Mouse (Mus musculus) retina, postnatal 1 day (tissue): Measurements from ENCODE around the gene Kifap3.
"Not testable (repeated sequence)": the region's sequence is repeated elsewhere in the genome, so short reads cannot be mapped to it uniquely, and the experiment has no call there.

Source experiments
- DNase-seq: peaks from one replicate; pipeline ENCODE4 v3.0.0-alpha.2; 2012

The Kifap3 gene

DNA sequence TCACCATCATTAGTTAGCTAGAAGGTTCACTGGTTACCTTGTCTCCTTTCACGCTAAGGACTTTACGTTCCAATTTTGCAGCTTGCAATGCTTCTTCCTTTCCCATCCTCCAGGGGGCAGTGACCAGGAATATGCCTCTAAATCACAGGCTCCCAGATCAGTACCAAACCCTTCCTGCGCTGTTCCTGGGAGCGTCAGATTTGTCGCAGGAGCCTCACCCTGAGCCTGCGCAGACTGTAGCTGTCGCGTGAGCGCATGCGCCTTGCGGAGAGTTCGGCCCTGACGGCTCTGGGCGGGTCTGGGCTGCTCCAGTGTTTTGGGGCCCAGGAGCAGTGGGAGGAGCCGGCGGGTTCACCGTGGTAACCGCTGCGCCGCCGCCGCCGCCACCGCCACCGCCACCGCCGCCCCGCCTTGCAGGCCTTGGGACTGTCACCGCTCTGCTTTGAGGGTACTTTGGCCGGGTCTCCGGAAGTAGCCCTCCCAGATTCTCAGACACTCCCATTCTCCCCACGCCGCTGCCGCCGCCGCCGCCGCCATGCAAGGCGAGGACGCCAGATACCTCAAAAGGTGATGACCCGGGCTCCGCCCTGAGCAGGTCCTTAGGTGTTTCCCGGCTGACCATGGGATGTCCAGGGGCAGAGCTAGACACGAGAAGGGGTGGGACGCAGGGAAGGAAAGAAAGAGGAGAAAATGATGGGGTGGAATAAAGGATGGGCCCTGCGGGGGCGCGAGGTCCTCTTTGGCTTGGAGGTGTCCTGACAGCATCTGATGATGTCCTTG is at the start of gene Kifap3:
Gene Kifap3 (plus strand): TSS at position 248 of the 780 bp plus-strand sequence.
- DNase-seq = peak; percentile 99

DNA sequence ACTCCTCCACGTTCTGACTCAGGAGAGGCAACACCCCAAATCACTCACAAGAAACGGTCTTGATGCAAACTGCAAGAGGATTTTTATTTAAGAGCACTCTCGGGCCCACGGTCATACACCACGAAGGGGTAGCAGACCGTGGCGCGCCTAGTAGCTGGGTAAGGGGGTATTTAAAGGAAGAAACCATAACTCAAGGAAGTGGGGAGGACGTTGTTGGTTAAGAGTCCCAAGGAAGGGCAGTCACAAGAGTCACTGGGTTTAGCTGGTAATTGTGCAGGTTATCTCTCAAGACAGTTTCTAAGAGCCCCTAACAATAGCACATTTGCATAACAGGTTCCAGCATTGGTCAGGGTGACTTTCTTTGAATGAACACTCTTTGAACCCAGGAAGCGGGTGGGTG is 48.2 kb upstream of the Kifap3 start:
- not testable (repeated sequence) for DNase-seq

DNA sequence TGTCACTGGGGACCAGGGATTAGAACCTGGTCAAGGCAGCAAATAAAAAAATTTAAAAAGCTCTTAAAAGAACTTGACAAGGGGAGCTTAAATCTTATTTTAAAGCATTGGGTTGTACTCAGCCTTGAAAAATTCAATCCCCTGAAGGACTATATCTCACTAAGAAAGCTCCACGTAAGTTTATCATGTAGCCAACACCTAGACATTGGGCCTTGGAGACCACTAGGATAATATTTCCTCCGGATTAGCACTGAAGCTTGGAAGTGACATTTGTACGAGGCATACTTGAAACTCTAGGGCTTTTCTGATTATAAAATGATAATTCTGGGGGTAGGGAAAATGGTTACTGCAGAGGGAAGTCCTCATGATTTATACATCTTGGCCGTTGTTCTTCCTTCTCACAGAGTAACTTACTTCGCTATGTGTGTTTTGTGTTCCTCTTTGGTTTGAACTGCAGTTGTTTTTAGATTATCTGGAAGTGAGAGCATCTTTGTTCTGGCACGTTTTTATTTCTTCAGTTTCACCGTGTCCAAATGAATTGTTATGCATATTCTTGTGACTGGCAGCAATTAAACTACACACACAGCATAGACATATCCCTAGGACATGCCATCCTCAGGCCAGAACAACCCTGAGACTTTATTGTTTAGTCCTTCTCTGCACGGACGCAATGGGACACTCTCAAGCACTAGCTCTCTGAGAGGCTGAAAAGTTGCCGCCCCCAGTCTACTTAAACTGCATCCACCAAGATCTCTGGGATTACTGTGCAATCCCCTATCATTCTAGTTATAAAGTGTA is 42.7 kb upstream of the Kifap3 start:
- no peak for DNase-seq

DNA sequence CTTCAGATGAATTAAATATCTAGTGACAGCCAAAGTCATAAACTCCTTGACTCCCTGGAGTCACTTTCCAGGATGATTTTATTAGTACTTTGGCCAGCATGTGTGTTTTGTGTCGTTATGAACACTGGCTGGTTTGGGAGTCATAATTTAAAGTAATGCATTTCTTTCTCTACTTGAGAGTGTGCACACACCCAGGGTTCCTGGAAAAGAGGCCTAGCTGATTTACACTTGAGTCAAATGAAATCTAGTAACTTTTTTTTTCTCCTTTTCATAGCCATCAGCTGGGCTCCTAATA is 42.2 kb upstream of the Kifap3 start:
- DNase-seq = no peak

DNA sequence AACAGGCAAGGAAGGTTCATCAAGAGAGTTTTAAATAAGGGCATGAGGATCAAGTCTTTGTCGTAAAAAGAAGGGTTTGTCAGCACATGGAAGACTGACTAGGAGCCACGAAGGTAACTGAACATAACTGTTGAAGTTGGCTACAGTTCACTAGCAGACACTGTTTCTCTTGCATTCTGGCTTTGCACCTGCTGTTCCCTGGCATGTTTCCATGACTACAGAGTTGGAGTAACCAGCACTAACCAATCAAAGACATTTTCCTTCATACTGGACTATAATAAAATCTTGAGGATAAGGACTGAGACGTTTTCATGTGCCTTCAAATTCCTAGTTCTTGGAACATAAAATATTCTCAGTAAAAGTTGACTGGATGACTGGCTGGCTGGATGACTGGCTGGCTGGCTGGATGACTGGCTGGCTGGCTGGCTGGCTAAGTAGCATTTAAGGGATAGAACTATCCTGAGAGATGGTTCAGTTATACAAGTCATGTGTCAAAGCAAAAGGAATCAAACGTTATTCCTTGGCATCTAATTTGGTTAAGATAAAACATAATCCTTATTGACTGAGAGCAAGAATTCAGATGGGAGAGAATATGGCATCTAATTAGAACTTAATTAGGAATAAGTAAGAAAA is 27.9 kb upstream of the Kifap3 start:
- DNase-seq = no peak

DNA sequence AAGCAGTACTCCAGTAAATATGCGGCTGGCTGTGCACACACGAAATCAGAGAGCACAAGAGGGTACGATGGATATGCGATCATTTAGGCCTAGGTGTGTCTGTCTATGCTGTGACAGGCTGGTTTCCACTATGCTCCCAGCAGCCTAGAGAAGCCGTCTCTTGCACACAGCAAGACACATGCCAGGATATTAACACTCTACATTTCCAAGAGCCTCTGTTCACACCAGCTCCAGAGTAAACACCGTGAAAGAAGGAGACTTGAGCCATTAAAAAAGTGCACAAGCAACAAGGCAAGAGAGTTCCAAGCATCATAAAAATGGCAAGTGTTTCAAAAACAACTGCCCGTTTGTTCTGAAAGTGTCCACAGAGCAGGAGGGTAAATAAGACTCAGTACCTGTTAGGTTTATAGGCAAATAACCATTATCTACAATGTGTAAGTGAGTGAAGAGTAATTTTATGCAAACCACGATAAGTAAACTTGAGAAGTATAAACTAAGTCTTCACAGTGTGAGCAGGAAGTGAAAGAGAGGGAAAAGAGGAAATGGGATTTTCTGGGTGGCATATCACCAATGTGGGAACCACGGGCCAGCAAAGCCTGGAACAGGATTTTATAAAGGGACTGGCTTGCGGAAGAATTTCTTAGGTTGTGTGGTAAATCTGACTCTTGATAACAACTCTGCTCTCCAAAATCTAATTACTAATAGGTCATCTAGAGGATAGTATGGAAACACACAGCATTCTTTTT is 21.7 kb upstream of the Kifap3 start:
- DNase-seq = no peak

DNA sequence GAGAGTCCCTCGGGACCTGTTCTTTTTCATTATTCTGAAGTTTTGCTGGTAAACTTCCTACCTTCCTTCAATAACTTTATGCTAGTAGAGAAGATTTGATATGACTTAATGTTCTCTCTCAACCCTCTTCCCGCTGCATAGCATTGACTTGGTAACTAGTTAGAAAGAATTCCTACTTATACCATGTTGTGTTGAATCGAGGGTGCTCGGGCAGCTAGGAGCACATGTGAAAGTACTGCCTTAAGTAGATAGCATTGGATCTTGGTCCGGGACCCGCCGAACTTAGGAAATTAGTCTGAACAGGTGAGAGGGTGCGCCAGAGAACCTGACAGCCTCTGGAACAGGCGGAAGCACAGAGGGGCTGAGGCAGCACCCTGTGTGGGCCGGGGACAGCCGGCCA is 4.2 kb downstream of the Kifap3 start:
- DNase-seq = not testable (repeated sequence)

DNA sequence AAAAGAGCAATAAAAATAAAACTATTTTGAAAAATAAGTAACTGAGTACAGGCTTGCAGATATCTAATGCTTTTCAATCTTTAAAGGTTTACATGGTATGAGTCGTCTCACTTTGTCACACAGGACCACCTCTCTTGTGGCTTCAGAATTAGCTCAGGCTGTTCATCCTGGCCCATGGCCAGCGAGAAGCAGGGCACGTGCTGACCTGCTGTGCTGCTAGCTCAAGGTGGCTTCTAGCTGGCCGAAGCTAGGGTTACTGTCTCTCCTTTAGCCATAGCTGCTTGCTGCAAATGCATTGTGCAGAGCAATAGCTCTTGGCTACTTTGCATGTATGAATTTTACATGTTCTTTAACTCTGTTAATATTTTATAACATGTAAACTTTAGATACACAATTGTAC is 42.0 kb downstream of the Kifap3 start:
- DNase-seq = no peak

DNA sequence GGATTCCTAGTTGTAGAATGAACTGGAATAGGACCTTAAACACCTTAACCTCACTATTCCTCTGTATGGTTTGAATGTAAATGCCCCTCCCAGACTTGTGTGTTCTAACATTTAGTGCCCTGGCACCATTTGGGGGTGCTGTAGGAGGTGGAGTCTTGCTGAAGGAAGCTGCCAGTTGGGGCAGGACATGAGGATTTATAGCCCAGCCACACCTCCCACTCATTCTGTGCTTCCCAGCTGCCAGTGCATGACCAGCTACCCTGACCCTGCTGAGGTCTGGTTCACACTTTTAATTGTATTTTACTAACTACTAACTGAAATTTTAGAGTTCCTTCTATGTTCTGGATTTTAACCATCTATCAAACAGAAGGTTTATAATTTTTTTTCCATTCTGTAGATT is 50.1 kb downstream of the Kifap3 start:
- DNase-seq = no peak

DNA sequence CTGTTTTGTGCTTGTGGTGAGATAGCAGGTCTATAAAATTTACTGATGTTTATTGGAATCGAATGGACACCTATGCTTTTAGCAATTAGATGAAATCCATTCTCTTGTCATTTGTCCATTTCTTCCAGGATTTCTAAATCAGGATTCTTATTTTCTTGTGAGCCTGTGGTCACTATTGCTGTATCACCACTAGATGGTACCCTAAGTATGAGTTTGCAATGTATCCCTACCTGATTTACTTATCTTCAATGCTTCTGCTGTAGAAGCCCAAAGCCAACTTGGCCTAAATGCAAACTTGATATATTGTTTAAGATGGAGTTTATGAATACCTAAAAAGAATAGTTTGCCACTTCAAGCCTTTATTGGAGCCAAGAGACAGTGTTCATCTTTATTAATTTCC is 54.7 kb downstream of the Kifap3 start:
- peak; percentile 9 for DNase-seq

DNA sequence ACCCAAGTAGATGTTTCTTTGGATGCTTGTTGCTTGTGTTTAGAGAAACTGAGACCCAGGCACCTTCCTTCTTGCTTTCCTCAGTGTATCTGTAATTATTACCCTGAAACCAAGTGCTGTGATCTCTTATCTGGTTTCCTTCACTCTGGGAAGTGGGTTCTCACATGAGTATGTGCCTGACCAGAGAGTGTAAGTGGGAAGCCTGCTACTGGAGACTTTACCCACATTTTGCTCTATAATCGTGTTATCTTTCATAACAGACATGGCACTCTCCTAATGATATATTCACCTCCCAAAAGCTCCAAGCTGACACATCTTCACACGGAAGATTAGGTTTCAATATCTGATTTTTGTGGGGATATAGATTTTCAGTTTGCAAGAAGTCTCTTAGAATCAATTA is 55.7 kb downstream of the Kifap3 start:
- no peak for DNase-seq

DNA sequence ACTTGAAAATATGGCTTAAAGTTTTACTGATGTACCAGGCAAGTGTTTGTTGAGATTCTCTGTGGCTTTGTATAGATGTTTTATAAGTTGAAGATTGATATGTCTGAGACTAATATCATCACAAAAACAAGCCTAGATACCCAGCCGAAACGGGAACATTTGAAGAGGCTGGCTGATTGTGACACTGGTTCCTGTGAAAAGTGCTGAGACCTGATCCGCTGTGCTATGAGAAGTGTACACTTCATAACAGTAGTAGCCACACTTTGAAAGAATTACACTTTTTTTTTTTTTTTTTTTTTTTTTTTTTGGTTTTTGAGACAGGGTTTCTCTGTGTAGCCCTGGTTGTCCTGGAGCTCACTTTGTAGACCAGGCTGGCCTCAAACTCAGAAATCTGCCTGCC is 59.1 kb downstream of the Kifap3 start:
- not testable (repeated sequence) for DNase-seq

DNA sequence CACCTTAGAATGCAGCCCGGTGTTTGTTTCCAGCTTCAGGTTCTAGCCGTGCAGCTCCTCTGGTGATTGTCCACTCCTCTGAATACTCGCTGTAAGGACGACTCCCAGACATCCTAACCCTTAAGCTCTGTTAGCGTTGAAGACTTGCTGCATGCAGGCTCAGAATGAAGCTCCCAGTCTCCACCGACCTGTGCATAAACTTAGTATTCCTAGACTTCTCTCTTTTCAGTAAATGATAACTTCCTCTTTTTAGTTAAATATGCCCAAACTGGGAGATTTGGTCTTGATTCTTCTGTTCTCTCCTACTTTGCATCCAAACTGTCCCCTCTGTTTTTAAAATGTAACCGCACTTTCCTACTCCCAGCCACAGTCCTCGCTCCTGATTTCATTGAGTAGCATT is 61.2 kb downstream of the Kifap3 start:
- no peak for DNase-seq

DNA sequence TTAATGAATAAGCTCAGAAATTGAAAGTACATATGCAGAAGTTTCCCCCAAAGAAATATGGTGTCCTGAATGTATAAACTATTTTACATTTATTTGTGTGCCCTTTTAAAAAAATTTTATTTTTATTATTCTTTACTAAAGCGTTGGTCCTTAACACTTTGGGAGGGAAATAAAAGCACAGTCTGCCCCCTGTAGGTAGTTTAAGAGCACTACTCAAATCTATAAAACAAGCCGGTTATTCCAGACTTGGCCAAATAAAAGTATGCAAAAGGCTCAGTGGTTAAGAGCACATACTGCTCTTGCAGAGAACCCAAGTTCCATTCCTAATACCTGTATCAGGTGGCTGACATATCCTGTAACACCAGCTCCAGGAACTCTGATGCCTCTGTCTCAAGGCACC is 62.9 kb downstream of the Kifap3 start:
- DNase-seq = peak; percentile 31

DNA sequence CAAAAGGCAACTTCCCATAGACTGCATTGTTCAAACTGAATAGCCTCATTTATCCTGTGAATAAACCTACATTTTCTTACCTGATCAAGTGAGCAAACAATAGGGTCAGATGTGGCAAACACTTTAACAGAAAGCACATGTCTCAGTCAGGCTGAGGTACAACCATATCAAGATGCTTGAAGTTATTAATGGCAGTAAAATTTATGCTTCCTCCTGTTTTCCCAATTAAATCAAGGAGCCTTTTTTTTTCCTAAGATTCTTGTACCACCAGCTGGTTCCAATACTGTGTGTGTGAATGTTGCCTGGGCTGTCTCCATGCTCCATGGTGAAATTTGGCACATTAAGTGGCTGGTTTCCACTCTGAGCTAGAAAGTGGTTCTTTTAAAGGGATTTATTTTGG is 64.5 kb downstream of the Kifap3 start:
- DNase-seq = no peak

DNA sequence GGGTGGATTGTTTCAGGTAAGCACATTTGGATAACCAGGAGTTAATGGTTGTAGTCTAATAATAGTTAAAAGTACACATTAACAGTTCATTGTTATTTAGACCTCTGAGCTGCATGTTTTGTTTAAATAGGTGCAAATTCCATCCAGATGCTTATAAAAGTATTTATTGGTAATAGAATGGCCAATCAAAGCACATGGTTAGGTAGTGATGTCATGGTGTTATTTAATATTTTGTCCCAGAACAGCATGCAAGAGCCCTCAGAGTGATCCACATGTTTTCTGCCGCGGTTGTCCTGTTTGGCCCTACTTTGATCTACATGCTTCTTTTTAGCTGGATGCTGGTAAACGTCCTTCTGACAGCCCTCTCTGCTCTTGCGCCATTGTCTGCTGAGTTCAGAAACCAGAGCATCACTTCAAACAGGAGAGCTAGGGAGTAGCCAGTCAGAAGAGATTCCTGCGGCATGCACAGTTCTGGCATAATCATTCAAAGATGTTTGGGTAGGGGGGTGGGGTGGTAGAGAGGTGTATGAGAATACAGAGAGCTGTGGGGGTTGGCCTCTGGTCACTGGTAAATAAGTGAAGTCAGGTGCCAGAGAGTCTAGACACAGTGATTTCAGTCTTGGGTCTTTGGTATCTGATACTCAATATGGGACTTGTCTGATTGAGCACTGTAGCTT is 73.6 kb downstream of the Kifap3 start:
- DNase-seq = no peak

DNA sequence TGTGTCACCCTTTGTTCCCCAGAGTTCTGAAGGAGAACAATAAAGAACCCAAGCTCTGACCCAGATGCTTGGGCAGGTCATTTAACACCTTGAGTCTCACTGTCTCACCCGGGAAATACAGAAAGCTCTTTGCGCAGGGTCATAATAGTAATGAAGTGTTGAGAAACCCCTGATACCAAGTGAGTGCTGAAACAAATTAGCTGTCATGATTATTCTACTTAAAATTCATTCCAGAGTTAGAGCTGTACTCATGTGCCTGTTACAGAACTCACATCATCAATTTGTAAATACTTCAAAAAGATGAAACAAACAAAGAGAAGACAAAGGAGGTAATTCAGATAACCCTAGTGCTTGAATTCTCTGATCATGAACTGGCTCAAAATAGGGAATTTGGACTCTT is 79.0 kb downstream of the Kifap3 start:
- no peak for DNase-seq

DNA sequence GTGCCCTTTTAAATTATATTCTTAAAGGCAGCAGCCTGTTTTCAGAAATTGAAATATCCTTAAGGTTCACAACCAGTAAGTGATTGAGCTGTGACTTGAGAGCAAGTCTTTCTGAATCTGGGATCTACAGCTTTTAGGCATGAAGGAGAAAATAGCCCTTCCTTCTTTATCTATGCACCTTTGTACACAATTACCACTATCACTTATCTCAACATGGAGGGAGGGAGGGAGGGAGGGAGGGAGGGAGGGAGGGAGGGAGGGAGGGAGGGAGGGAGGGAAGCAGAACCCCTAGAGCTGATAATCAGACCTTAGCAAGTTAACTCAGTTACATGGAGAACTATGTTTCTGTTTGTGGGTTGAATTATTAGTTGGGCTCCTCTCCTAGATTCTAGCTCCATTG is 82.2 kb downstream of the Kifap3 start:
- no peak for DNase-seq

DNA sequence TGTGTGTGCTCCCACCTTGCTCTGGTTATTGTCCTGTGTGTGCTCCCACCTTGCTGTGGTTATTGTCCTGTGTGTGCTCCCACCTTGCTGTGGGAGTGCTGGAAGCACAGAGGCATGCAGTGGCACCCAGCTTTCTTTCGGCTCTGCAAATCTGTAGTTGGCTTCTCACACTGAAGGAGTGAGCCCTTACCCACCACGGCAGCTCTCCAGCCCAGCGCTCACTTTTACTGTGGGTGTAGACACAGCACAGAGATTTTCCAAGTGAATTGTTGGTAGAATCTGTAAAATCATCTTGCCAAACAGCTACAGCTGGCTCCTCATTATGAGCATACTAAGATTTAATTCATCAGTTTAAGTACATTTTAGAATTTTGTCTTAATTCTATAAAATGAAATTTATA is 93.8 kb downstream of the Kifap3 start:
- DNase-seq = no peak

DNA sequence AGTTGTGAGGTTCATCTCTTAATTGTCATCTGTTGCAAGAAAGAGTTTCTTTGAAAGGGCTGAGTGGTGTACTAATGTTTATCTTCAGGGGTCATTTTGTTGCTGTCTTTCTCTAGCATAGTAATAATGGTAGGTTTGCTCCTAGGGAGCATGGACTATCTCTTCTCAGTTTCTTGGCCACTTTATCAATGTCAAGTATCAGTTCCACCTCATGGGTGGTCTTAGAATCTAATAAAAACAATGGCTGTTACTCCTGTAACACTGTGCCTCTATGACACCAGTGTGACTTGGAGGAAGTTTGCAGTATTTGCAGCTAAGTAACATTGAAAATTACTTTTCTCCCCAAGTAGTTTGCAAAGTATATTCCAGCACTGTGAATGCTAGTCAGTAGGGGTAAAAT is 110.2 kb downstream of the Kifap3 start:
- no peak for DNase-seq

DNA sequence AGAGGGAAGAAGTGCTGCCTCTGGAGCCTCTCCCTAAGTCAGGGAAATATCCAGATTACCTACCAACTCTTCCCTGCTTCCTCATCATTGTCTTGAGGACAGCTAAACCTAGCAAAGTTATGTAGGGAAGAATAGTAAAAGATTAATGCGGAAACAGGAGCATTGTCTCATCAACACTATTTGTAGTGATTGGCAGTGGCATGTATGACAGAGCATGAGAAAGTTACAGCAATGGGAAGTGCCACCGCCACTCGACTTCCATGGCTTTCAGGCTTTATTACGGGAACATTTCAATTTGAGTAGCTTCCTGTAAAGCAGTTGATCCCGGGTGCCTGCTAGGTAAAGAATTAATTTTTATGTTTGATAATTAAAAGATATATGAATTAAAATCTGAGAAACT is 113.9 kb downstream of the Kifap3 start:
- DNase-seq = no peak

DNA sequence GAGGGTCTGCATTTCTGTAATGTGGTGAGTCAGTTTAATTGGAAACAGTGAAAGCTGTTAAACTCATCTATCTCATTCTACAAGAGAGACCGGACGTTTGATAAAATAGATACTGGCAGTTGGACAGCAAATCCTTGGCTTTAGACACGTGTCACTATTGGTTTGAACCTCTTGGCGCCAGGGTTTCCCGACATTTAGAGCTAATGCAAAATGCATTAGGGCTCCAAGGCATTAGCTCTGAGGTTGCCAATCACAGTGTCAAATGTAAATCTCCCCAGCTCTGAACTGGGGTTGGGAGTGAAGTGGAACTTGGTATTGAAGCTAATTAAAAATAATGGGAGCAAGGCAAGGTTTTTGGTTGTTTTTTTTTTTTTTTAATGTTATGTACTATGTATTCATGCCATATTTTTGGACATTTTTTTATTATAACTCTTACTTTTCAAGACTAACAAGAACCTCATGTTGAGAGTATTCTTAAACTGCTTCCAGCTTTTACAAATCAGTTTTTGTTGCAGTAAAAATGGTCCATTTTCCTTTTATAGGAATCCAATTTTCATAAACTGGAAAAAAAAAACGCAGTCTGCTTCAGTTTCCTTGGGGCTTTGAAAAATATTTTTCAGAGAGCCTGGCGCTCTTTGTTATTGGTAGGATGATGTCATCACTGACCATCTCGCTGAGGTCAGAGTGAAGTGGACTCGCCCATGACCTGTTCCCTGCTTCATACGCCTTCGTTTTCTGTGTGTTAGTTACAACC is 114.6 kb downstream of the Kifap3 start:
- no peak for DNase-seq
